Mouse (Mus musculus): ENCODE measurements around the gene Tbce. TPM values are rescaled to one million over a fixed set of nuclear protein-coding genes. Genes with fewer than 3 reads are reported as not detected.
"Not testable (repeated sequence)": the region's sequence is repeated elsewhere in the genome, so short reads cannot be mapped to it uniquely, and the experiment has no call there.

Tbce gene
- total RNA-seq, 2 experiments from 2014 or later: 17.6 to 19.2 TPM

DNA sequence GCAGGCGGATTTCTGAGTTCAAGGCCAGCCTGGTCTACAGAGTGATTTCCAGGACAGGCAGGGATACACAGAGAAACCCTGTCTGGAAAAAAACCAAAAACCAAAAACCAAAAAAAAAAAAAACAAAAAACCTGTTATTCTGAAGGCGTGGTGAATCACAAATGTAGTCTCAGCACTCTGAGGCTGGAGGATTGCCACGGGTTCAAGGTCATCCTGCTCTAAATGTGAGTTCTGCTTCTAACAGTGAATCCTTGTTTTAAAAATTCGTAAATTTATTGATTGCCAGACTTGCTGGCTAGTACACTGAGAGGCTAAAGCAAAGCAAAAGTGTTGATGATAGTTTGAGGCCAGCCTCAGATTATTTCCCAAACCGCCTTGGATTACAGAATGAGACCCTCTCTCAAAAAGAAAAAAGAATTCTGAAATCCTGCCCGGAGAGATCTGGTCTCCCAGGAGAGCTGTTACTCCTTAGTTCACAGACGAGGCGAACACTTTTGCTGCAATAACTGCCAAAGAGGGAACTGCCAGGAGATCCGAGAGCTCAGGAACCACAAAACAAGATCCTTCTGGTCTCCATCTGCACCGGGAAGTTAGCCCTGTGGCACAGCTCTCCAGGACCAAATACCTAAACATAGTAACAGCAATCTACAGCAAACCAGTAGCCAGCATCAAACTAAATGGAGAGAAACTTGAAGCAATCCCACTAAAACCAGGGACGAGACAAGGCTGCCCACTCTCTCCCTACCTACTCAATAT lies 3.4 kb downstream of the Tbce start:
- no peak for DNase-seq
- intact Hi-C loops (cut with DNase I; ENCODE audit: low total_unique reads): no loop called here

DNA sequence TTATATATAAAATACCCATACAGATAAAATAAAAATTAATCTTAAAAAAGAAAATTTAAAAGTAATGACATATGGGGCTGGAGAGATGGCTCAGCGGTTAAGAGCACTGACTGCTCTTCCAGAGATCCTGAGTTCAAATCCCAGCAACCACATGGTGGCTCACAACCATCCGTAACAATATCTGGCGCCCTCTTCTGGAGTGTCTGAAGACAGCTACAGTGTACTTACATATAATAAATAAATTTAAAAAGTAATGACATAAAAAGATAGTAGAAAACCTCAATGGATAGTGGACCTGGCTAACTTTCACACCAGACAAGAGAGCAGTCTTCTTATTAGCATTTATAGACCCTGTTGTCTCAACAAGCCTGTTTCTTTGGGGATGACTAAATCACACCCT lies 4.1 kb downstream of the Tbce start:
- intact Hi-C loops (cut with DNase I; ENCODE audit: low total_unique reads); DNase-seq: not testable (repeated sequence)

DNA sequence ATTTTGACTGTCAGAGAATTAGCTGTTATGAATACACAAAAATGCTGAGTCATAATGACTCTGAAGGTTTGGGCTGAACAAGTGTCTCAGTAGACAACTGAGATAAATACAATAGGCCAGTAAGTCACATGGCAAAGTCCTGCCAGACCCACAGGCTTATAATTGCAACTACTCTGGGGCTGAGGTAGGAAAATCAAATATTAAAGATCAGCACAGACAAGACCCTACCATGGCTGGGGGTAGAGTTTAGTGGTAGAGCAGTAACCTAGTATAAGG lies 5.4 kb downstream of the Tbce start:
- DNase-seq: no peak
- intact Hi-C loops (cut with DNase I; ENCODE audit: low total_unique reads): no loop called here

DNA sequence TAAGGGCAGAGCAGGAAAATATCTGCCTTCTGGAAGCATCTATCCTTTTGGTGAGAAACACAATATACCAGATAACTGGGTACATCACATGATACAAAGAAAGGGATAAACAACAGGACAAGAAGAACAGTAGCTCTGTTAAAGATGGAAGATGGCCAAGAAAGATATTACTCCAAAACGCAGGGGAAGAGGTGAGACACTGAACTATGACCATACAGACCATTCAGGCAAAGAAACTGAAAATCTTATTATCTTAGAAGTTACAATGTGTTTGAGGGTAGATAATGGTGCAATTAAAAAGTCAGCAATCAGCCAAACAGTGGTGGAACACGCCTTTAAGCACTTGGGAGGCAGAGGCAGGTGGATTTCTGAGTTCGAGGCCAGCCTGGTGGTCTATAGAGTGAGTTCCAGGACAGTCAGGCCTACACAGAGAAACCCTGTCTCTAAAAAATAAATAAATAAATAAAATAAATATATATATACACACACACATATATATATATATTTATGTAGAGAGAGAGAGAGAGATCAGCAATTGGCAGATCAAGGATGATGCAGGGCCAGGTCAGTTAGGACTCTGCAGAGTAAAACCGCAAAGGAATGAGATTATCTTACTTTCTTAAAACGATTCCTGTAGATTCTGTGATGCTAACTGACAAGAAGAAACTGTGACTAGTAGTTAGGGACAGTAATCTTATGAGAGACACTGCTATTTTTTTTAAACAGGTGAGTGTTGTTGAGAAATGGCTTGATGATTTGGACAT lies 5.9 kb downstream of the Tbce start:
- intact Hi-C loops (cut with DNase I; ENCODE audit: low total_unique reads): no loop called here
- no peak for DNase-seq

DNA sequence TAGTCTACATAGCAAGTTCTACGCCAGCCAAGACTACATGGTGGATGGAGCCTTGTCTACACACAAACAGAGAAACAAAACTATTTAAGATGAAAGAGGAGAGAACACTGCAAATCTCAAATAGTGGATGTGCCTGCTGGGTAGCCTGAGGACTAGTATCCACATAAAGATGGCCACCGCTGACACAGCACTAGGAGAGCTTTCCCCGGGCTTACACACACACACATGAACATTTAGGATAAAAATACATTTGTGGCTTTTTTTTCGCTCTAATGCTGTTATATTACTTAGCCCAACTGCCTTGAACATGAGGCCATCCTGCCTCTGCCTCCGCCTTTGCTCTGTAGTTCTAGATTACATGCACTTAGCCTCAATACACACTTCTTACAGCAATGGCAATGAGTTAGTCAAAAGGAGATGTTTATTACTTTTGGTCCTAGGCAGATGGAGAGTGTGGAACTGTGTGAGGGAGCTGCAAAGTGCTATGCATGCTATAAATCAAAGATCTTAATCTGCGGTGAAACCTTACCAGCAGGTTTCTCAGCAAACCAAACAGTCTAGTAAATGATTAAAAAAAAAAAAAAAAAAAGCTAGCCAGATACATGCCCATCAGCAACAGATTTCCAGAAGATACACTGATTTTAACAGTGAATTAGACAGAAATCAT lies 13.2 kb downstream of the Tbce start:
- intact Hi-C loops (cut with DNase I; ENCODE audit: low total_unique reads): no loop called here
- no peak for DNase-seq

DNA sequence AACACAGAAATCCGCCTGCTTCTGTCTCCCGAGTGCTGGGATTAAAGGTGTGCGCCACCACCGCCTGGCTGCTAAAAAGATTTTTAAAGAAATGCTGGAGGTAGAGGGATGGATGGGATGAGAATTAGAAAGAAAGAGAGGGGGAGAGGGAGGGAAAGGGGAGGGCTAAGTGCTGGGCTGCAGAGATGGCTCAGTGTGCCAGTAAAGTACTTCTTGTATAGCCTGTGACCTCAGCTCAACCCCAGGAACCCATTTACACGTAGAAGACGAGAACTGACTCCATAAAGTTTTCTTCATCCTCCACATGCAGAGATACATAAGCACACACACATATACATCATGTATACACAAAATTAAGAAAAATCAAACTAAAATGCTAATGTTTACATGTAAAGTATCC lies 13.9 kb downstream of the Tbce start:
- intact Hi-C loops (cut with DNase I; ENCODE audit: low total_unique reads): no loop called here
- no peak for DNase-seq

DNA sequence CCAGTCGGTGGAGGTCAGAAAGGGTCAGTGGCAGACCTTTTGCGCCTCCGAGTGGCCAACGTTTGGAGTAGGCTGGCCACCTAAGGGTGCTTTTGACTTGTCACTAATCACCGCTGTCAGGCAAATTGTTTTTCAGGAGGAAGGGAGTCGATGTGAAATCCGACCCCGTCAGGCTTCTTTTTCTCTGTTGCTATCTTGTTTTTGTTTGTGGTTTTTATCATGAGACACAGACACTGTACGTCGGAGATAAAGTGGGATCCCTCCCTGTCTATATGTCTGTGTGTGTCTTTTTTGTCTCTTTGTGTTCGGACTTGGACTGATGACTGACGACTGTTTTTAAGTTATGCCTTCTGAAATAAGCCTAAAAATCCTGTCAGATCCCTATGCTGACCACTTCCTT lies 18.0 kb downstream of the Tbce start:
- DNase-seq; intact Hi-C loops (cut with DNase I; ENCODE audit: low total_unique reads): not testable (repeated sequence)

DNA sequence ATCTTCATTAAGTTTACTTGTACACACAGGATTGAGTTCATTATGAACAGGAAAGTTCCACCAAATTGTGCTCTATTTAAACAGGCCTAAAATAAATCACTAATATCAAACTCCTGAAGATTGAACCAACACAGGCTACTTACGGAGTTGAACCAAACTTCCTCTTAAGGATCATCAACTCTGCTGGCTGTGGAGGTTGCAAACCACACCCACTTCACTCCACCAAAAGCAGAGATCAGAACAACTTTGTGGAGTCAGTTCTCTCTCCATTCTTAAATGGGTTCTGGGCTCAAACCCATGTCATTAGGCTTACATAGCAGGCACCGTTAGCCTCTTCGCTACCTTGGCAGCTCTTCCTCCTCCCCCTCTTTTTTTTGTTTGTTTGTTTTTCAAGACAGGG lies 20.6 kb downstream of the Tbce start:
- intact Hi-C loops (cut with DNase I; ENCODE audit: low total_unique reads): no loop called here

DNA sequence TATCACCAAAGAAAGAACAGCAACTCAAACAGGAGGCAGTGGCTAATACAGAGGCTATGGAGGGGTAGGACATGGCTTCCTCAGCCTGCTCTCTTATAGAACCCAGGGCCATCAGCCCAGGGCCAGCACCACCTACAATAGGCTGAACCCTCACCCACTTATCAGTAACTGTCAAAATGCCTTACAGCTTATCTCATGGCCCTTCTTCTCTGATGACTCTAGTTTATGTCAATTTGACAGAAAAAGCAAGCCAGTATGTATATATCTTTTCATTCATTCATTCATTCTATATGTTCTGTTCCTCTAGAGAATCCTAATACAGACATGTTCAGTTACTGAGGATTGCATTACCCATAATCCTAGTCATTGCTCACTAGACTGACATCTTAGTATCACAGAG lies 21.2 kb downstream of the Tbce start:
- intact Hi-C loops (cut with DNase I; ENCODE audit: low total_unique reads): no loop called here
- DNase-seq: no peak

More for the DNA sequence above, 20.6 kb downstream of the Tbce start:
- no peak for DNase-seq

DNA sequence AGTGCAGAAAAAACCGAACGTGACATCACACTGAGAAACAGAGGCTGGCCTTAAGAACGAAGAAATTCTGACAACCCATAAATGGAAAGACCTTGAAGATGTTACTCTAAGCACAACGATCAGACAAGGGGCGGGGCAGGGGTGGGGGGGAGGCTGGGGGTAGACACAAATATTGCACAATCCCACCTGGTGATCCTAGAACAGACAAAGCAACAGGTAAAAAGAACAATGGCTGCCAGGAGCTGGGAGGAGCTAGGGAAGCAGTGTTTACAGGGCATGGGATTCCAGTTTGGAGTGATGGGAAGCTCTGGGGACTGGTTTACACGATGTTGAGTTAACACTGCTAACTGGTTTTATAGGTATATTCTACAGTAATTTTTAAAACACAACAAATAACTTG lies 23.8 kb downstream of the Tbce start:
- DNase-seq: no peak
- intact Hi-C loops (cut with DNase I; ENCODE audit: low total_unique reads): no loop called here

DNA sequence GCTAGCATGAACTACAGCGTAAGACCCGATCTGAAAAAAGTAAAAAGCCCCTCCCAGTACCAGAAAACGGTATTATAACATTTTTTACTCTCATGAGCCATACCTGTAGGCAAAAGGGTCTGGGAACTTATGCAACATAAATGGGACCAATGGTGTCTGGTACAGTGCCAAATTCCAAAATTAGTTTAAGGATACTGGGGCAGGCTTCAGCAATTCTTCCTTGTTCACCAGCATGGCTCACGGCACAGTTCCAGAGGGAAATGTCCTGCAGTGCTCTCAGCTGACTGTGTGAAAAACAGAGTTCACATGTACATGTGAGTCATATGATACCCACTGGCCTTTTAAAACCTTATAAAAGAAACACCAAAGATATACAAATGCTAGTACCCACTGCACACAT lies 24.9 kb downstream of the Tbce start:
- intact Hi-C loops (cut with DNase I; ENCODE audit: low total_unique reads): no loop called here
- DNase-seq: no peak

DNA sequence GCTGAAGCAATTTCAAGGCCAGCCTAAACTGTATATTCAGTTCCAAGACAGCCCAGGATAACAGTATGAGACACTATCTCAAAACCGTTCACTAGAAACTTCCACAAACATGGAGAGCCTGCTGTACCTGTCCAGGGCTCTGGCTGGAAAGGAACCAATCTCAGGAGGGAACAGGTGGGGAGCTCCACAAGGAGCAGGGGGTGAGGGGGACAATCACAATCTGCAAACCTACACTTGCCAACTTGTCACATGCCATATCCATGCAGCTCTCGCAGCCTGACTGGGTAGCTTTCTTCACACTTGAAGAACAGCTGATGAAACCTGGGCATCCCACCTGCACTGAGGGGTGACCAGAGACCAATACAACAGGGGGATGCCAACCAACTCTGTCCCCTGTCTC lies 25.4 kb downstream of the Tbce start:
- intact Hi-C loops (cut with DNase I; ENCODE audit: low total_unique reads): no loop called here
- DNase-seq: no peak

DNA sequence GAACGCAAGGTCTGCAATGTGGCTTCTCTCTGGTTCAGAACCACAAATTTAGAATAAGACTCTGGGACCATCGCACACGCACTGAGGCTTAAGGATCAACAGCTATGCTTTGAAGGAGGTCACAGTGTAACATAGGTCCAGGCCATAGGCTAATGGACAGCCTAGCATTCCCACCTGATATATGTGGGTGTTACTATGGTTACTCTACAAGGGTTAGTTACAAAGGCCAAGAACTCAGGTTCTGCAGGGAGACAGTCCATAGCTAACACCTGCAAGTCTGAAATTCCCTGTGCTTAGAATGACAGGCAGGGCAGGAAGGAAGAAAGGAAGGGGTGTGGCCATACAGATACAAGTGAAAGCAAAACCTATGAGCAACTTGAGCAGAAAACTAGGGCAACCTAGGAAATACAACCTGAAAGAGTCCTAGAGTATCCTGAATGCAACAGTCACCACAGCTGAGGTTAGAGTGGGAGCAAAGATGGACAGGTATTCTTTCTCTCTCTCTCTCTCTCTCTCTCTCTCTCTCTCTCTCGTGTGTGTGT lies 27.9 kb downstream of the Tbce start:
- intact Hi-C loops (cut with DNase I; ENCODE audit: low total_unique reads): no loop called here
- no peak for DNase-seq

DNA sequence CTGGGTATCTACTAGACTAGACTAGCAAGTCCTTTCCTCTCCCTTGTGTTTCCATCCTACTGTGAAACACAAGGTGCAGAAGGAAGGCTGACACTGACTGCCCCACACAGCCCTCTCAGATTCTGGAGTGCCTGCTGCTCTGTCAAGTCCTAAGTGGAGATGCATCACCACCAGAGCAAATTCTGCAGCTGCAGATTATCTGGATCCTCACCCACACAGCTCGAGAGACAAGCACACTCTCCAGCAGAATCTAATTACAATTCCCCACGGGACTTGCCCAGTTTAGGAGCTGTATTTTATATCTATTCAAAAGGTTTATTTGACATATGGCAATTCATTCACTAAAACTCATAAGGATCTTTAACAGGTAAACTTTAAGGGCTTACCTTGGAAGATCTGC lies 33.4 kb downstream of the Tbce start:
- no peak for DNase-seq
- intact Hi-C loops (cut with DNase I; ENCODE audit: low total_unique reads): no loop called here

DNA sequence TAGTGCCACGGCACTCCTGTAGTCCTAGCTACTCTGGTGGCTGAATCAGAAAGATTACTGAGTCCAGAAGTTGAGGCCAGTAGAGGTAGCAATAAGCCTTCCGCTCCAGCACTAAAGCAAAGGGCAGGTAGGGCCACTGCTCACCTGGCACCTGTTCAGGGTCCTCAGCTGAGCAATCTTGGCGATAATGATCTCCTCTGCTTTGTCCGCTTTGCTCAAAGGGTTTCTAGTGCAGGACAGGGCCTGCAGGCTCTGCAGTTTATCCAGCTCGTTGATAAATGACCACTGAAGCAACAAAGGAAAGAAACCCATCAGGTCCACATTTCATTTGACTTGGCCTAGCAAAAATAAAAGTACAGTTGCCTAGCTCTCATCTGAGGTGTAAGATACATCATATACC lies 34.4 kb downstream of the Tbce start:
- DNase-seq: no peak

DNA sequence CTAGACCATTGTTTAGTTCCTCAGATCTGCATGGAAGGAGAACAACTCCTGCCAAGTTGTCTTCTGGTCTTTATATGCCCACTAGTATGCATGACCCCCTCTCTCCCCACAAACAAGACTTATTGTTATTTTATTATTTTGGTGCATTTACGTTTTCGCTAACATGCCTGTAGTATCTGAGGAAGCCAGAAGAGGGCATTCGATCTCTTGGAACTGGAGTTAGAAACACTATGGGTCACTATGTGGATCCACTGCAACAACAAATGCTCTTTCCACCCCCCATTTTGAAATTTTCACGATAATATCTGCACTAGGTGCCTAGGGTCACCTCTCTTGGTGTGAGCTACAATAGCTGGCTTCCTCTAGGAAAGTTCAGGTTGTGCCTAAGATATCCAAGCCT lies 35.4 kb downstream of the Tbce start:
- DNase-seq: no peak
- intact Hi-C loops (cut with DNase I; ENCODE audit: low total_unique reads): no loop called here

More for the DNA sequence above, 34.4 kb downstream of the Tbce start:
- intact Hi-C loops (cut with DNase I; ENCODE audit: low total_unique reads): no loop called here

DNA sequence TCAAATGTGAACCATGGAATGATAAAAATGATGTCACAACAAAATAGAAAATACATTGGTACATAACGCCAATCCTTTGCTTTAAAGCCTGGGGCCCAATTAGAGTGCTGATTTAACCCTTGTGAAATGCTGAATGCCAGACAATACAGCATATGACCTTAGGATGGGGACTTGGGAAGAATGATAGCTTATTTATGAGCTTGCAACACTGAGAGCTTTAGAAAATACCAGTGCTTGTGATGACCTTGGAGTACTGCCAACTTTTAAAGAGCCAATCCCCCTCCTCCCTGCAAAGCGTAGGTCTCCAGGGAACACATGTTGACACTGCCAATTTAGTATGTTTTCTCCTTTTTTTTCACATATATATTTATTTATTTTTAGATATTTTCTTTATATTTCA lies 36.7 kb downstream of the Tbce start:
- intact Hi-C loops (cut with DNase I; ENCODE audit: low total_unique reads): no loop called here
- no peak for DNase-seq

DNA sequence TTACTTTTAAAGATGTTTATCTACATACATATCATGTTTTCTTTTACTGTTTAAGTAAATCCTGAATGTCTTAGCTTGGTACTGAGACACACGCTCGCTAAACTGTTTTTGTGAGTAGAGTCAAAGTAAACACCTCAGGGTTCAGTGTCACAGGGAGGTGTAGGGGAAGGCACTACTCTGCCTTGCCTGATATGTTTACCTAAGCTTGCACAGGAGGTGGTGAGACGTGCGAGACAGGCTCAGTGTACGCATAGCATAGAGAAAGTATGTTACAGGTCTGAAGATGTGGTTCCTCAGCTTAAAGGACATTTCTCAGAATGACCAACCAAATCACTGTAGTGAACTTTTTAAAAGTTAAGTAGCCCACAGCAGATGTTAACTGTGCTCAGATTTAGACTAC lies 42.0 kb downstream of the Tbce start:
- no peak for DNase-seq

DNA sequence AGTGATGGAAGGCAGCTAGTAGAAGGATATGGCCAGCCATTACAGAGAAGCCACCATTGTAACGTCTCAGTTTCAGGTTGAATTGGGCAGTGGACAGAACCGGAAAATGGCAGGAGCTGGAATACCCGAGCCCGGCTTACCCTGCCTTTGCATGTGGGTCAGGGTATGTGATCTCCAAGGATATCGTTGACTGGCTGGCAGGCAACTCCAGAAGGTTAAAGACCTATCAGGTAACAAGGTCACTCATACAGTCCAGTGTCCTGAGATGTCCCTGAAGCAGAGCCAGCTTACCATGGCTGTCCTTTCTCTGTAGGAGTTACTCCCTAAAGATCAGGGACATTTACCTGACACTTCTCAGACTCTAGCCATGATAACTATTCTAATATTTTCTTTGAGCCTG lies 44.4 kb downstream of the Tbce start:
- intact Hi-C loops (cut with DNase I; ENCODE audit: low total_unique reads): no loop called here
- peak; percentile 46 for DNase-seq

More for the DNA sequence above, 42.0 kb downstream of the Tbce start:
- intact Hi-C loops (cut with DNase I; ENCODE audit: low total_unique reads): no loop called here

DNA sequence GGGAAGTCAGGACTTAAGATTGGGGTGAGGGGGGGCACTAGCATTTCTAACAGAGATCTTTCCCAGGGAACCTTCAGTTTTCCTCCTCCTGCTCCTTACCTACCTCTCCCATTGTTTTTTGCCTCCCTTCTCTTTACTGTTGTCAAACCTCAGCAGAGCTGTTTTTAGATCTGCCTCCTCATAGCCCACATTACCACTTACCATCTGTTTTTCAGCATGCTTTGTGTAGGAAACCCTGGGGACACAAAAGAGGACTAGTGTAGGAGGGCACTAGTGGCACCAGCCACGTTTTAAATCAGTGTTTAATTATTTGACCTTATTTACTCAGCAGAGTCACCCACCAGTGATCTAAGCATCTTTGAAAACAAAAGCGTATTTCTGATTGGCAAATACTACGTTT lies 46.4 kb downstream of the Tbce start:
- no peak for DNase-seq
- intact Hi-C loops (cut with DNase I; ENCODE audit: low total_unique reads): no loop called here

DNA sequence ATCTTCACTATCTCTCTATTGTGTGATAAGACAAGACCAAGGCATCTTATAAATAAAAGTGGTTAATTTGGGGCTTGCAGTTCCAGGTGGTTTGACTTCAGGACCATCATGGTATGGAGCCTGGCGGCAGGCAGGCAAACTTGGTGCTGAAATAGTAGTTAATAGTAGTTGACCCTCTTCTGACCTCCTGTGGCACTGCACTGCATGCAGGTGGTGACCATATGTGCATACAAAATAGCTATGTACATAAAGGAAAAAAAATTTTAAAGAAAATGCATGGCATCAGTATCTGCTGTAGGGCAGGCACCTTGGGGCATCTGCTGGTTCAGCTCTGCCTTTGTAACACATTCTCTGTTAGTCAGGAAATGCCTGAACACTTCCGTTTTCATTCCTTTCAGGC lies 49.0 kb downstream of the Tbce start:
- intact Hi-C loops (cut with DNase I; ENCODE audit: low total_unique reads): no loop called here
- no peak for DNase-seq

Data from gastrocnemius, postnatal 14 days (tissue).